Mouse (Mus musculus): Measurements from ENCODE around the gene Gm17026. TPM values are rescaled to one million over a fixed set of nuclear protein-coding genes. Genes with fewer than 3 reads are reported as not detected.
"Not testable (repeated sequence)": the region's sequence is repeated elsewhere in the genome, so short reads cannot be mapped to it uniquely, and the experiment has no call there.

The Gm17026 gene
- total RNA-seq (2015) (not detected in 2 replicates), total RNA-seq (2017) (not detected in 2 replicates)

DNA sequence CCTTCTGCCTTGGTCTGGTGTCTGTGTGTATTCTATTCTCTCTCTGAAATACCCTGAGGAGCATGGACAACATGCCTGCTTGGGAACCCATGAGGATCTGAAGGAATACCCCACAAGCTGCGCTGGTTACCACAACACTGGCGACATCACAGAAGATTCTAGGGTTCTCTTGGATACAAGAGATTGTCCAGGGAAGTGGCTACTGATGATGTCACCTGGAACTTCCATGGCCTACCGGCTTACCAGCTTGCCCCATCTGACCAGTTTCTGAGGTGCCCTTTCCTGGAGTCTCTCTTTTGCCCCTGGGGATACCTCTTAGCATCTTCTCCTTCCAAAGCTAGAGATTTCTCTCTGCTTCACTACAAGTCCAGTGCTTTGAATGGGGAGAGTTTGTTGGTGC lies at the start of gene Gm17026:
Gene Gm17026, minus strand, starts transcription at position 101 of the 400 bp plus-strand sequence.
- not testable (repeated sequence) for ATAC-seq (replicated peaks; ENCODE audit: poor library complexity)

GRCm38 (mm10) chr14:42297258-42297657 lies 37.4 kb upstream of the Gm17026 start, which contains the start of gene Gm9611:
Gene Gm9611 (minus strand): TSS chr14:42297358.
- ATAC-seq (replicated peaks; ENCODE audit: poor library complexity), result not testable (repeated sequence)

GRCm38 (mm10) chr14:42216766-42217537 lies 42.9 kb downstream of the Gm17026 start:
- ATAC-seq (replicated peaks; ENCODE audit: poor library complexity), result not testable (repeated sequence)

Other genes with a start within 250 kb of the Gm17026 start
- gene Gm7951, start 142.7 kb downstream of the Gm17026 start, total RNA-seq (2015), result not detected in 2 replicates
- gene Gm7951, start 142.7 kb downstream of the Gm17026 start, total RNA-seq (2017), result not detected in 2 replicates
- not detected in 2 replicates for gene Gm17027, start 97.4 kb downstream of the Gm17026 start, total RNA-seq (2015)
- not detected in 2 replicates for gene Gm17027, start 97.4 kb downstream of the Gm17026 start, total RNA-seq (2017)
- gene Gm3573, start 69.3 kb downstream of the Gm17026 start, total RNA-seq (2015), result not detected in 2 replicates
- not detected in 2 replicates for gene Gm3573, start 69.3 kb downstream of the Gm17026 start, total RNA-seq (2017)
- not detected in 2 replicates for gene Gm9611, start 37.3 kb upstream of the Gm17026 start, total RNA-seq (2015)
- gene Gm9611, start 37.3 kb upstream of the Gm17026 start, total RNA-seq (2017), result not detected in 2 replicates
- gene Gm7995, start 50.2 kb upstream of the Gm17026 start, total RNA-seq (2015), result not detected in 2 replicates
- gene Gm7995, start 50.2 kb upstream of the Gm17026 start, total RNA-seq (2017), result not detected in 2 replicates
- not detected in 2 replicates for gene Gm8005, start 179.6 kb upstream of the Gm17026 start, total RNA-seq (2015)
- not detected in 2 replicates for gene Gm8005, start 179.6 kb upstream of the Gm17026 start, total RNA-seq (2017)
- not detected in 2 replicates for gene Gm8011, start 203.8 kb upstream of the Gm17026 start, total RNA-seq (2015)
- not detected in 2 replicates for gene Gm8011, start 203.8 kb upstream of the Gm17026 start, total RNA-seq (2017)
- not detected in 2 replicates for gene Gm8020, start 242.3 kb upstream of the Gm17026 start, total RNA-seq (2015)
- gene Gm8020, start 242.3 kb upstream of the Gm17026 start, total RNA-seq (2017), result not detected in 2 replicates

All from megakaryocyte progenitor cell, adult 5-6 weeks (primary cell).